Comparison of ENCODE assay signal across 17 mouse cellular contexts in the genomic region with DNA sequence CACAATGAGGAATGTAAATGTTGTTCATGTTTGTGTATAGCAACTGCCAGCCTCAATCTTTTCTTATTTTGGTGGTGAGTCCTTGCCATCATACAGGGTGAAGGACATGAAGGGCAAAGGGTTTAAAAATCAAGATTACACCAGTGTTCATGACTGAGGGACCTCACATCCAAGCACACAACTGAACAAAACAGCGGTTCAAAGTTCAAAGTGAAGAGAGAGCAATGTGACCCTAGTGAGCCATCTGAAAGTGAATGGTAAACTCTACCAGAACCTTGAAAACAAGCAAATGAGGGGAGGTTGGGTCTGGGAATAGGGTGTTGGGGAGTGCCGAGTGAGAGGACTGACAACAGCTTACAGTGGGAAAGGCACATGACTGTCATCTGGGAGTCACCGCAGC.
"Had no signal": no experiment of that assay in that cellular context is flagged by ENCODE, and none has a peak within 500 bp of the region (broad histone marks: within the 10 kb centered on the region; RNA-seq: fewer than 3 reads in every experiment).

No protein-coding gene starts in this region.

- H3K27ac ChIP-seq: lung, embryonic 15.5 days; midbrain, embryonic 10.5 days; midbrain, embryonic 12.5 days; neural tube, embryonic 13.5 days; neural tube, embryonic 15.5 days had no signal

- H3K36me3 ChIP-seq: lung, embryonic 15.5 days; neural tube, embryonic 13.5 days; neural tube, embryonic 15.5 days had no signal

- H3K4me3 ChIP-seq: lung, embryonic 15.5 days; midbrain, embryonic 10.5 days; midbrain, embryonic 12.5 days; myocyte; neural tube, embryonic 13.5 days; neural tube, embryonic 15.5 days had no signal

- ATAC-seq: lung, postnatal 0 days; midbrain, embryonic 16.5 days had no signal

- H3K27me3 ChIP-seq: lung, embryonic 15.5 days; midbrain, embryonic 12.5 days; neural tube, embryonic 13.5 days; neural tube, embryonic 15.5 days had no signal

- H3K9ac ChIP-seq: lung, embryonic 15.5 days; midbrain, embryonic 12.5 days; neural tube, embryonic 13.5 days; neural tube, embryonic 15.5 days had no signal

- DNase-seq: lung, adult 2 months; lung, postnatal 14 days; lung, postnatal 36 days; retina, postnatal 1 day; right cerebral cortex, adult 18-20 months; right cerebral cortex, postnatal 25 days; right cerebral cortex, postnatal 4 days; spleen, adult 18-20 months; thymus, adult 18-20 months had no signal

- H3K4me2 ChIP-seq: lung, embryonic 15.5 days; midbrain, embryonic 12.5 days; neural tube, embryonic 13.5 days; neural tube, embryonic 15.5 days had no signal

- H3K9me3 ChIP-seq: lung, embryonic 15.5 days; midbrain, embryonic 10.5 days; midbrain, embryonic 12.5 days; neural tube, embryonic 13.5 days; neural tube, embryonic 15.5 days had no signal
